ENCODE assay signal across 17 mouse cellular contexts in genomic region chr6:41187966-41188365, GRCm38 (mm10).
DNase-seq lines count a peak whose midpoint lies in the region; ATAC-seq and TF ChIP-seq lines count a peak whose summit lies in the region.
"Had no signal": no experiment of that assay in that cellular context is flagged by ENCODE, and none has a peak within 500 bp of the region (broad histone marks: within the 10 kb centered on the region; RNA-seq: fewer than 3 reads in every experiment).

No protein-coding gene starts in this region.

- 74% methylated on average over 1 of the region's 1 CpGs for WGBS in intestine, postnatal 0 days
- 70% methylated on average over 1 of the region's 1 CpGs for WGBS in intestine, embryonic 16.5 days
- WGBS in heart, embryonic 10.5 days: 62% methylated on average over 1 of the region's 1 CpGs

- H3K9ac ChIP-seq in intestine, postnatal 0 days (ENCODE audit: low read depth, low read length): no peak overlapping the region
- H3K9ac ChIP-seq in intestine, embryonic 16.5 days (ENCODE audit: low read depth, low read length): no peak overlapping the region
- H3K9ac ChIP-seq: heart, embryonic 13.5 days; hindbrain, embryonic 14.5 days; liver, embryonic 15.5 days; midbrain, embryonic 13.5 days; neural tube, embryonic 13.5 days had no signal

- H3K4me2 ChIP-seq in intestine, postnatal 0 days (replicated peaks; ENCODE audit: low read depth): no peak overlapping the region
- H3K4me2 ChIP-seq in intestine, embryonic 16.5 days (ENCODE audit: low read depth, low read length): no peak overlapping the region
- H3K4me2 ChIP-seq: heart, embryonic 13.5 days; hindbrain, embryonic 14.5 days; liver, embryonic 15.5 days; midbrain, embryonic 13.5 days; neural tube, embryonic 13.5 days had no signal

- H3K4me3 ChIP-seq in intestine, postnatal 0 days (ENCODE audit: low read depth, low read length): no peak overlapping the region
- no peak overlapping the region for H3K4me3 ChIP-seq in intestine, embryonic 16.5 days (ENCODE audit: low read length)
- no peak overlapping the region for H3K4me3 ChIP-seq in heart, embryonic 10.5 days
- H3K4me3 ChIP-seq: erythroblast, embryonic 14.5 days; heart, embryonic 13.5 days; liver, embryonic 15.5 days; midbrain, embryonic 13.5 days; neural tube, embryonic 13.5 days had no signal

- ATAC-seq in intestine, postnatal 0 days: no peak
- no peak for ATAC-seq in intestine, embryonic 16.5 days
- peak; percentile 32; the same call in 1 of the 2 replicates for ATAC-seq in megakaryocyte, adult 5-6 weeks (ENCODE audit: poor library complexity, severe bottlenecking)
- ATAC-seq: midbrain, embryonic 13.5 days had no signal

- no peaks in the 10 kb centered on the region for H3K9me3 ChIP-seq in intestine, postnatal 0 days (ENCODE audit: control insufficient read depth)
- no peaks in the 10 kb centered on the region for H3K9me3 ChIP-seq in intestine, embryonic 16.5 days (ENCODE audit: control insufficient read depth, low read length)
- no peaks in the 10 kb centered on the region for H3K9me3 ChIP-seq in heart, embryonic 10.5 days
- H3K9me3 ChIP-seq: heart, embryonic 13.5 days; liver, embryonic 15.5 days; midbrain, embryonic 13.5 days; neural tube, embryonic 13.5 days had no signal

- H3K27me3 ChIP-seq in intestine, postnatal 0 days (replicated peaks; ENCODE audit: control insufficient read depth, insufficient read depth, low read length): no peaks in the 10 kb centered on the region
- no peaks in the 10 kb centered on the region for H3K27me3 ChIP-seq in intestine, embryonic 16.5 days (replicated peaks; ENCODE audit: control insufficient read depth, insufficient read depth, low read length)
- H3K27me3 ChIP-seq in heart, embryonic 10.5 days (ENCODE audit: insufficient read depth, poor library complexity, severe bottlenecking): no peaks in the 10 kb centered on the region
- H3K27me3 ChIP-seq: heart, embryonic 13.5 days; liver, embryonic 15.5 days; midbrain, embryonic 13.5 days; neural tube, embryonic 13.5 days had no signal

- H3K4me1 ChIP-seq in intestine, postnatal 0 days (replicated peaks; ENCODE audit: control insufficient read depth, insufficient read depth, low read length): no peaks in the 10 kb centered on the region
- H3K4me1 ChIP-seq in intestine, embryonic 16.5 days (ENCODE audit: control insufficient read depth, insufficient read depth, low read length): no peaks in the 10 kb centered on the region
- no peaks in the 10 kb centered on the region for H3K4me1 ChIP-seq in heart, embryonic 10.5 days
- H3K4me1 ChIP-seq: heart, embryonic 13.5 days; liver, embryonic 15.5 days; neural tube, embryonic 13.5 days had no signal

- peak; percentile 35 for DNase-seq in ES-CJ7 (ENCODE audit: low read depth, low spot score)
- peak; percentile 56 for DNase-seq in thymus, postnatal 25 days
- DNase-seq in heart, embryonic 10.5 days (ENCODE audit: low spot score): no peak
- no peak for DNase-seq in adrenal gland, adult 18-20 months (ENCODE audit: low spot score in 2 of 2)
- DNase-seq in layer of hippocampus, postnatal 36 days: no peak
- DNase-seq: cerebellum, adult 9-10 months; gastrocnemius, postnatal 25 days; kidney, postnatal 10 days had no signal

- no peak overlapping the region for H3K27ac ChIP-seq in intestine, postnatal 0 days (ENCODE audit: low read depth, low read length)
- H3K27ac ChIP-seq in intestine, embryonic 16.5 days (ENCODE audit: low read length): no peak overlapping the region
- no peak overlapping the region for H3K27ac ChIP-seq in heart, embryonic 10.5 days
- H3K27ac ChIP-seq: heart, embryonic 13.5 days; hindbrain, embryonic 14.5 days; liver, embryonic 15.5 days; midbrain, embryonic 13.5 days; neural tube, embryonic 13.5 days had no signal

- TF ChIP-seq CTCF in intestine, postnatal 0 days (IDR thresholded peaks at IDR 0.05; ENCODE audit: low read depth): 0 out of 2 replicates have a peak, but pooled peaks have one; percentile 7

- no peaks in the 10 kb centered on the region for H3K36me3 ChIP-seq in intestine, postnatal 0 days (ENCODE audit: control insufficient read depth, insufficient read depth)
- H3K36me3 ChIP-seq in intestine, embryonic 16.5 days (ENCODE audit: control insufficient read depth, insufficient read depth, low read length): no peaks in the 10 kb centered on the region
- H3K36me3 ChIP-seq in heart, embryonic 10.5 days: no peaks in the 10 kb centered on the region
- H3K36me3 ChIP-seq: heart, embryonic 13.5 days; liver, embryonic 15.5 days; midbrain, embryonic 13.5 days; neural tube, embryonic 13.5 days had no signal

Comparison
In these comparisons a context has a peak if more than half of its experiments do, and no peak if none do; other contexts are left out.
1. DNase-seq: peak in ES-CJ7 (single experiment) and thymus, postnatal 25 days (single experiment); none in heart, embryonic 10.5 days (single experiment), adrenal gland, adult 18-20 months (0 of 2) and layer of hippocampus, postnatal 36 days (0 of 2).